Mouse (Mus musculus): Measurements from ENCODE around the gene Rasal1. TPM values are rescaled to one million over a fixed set of nuclear protein-coding genes. Genes with fewer than 3 reads are reported as not detected.

Rasal1 gene
- polyA plus RNA-seq, 1 experiment from 2014 or later = not detected

DNA sequence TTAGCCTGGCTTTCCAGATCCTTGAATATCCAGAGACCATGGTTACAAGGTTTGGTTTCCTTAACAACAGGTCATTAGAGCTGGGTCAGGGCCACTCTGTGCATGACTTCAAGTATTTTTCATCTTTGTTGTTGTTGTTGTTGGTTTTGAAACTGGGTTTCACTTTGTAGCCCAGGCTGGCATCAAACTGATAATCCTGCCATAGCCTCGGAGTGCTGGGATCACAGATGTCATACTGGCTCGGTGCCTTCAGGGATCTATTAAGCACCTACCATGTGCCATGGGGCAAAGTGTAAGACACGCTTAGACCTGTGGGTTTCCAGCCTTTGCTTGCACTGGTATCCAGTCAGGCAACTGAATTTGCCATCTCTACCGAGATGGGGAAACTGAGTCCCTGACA lies 53.8 kb downstream of the Rasal1 start:
- peaks cover 65% of the 10 kb centered on the region for H3K27me3 ChIP-seq
- no peak overlapping the region for H3K4me3 ChIP-seq
- no peak overlapping the region for H3K27ac ChIP-seq (replicated peaks)
- H3K36me3 ChIP-seq = no peaks in the 10 kb centered on the region
- peaks cover 43% of the 10 kb centered on the region for H3K4me1 ChIP-seq
- H3K9me3 ChIP-seq = no peaks in the 10 kb centered on the region
- WGBS = 83% methylated on average over 4 of the region's 4 CpGs
- H3K4me2 ChIP-seq (replicated peaks) = no peak overlapping the region
- no peak overlapping the region for H3K9ac ChIP-seq (replicated peaks)
- ATAC-seq (ENCODE audit: low FRiP score, low read depth) = no peak

- Histone ChIP-seq H3K27ac (replicated peaks) (no peak overlapping the region), H3K4me2 (replicated peaks) (no peak overlapping the region), H3K9me3 (no peaks in the 10 kb centered on the region), H3K27me3 (peaks cover 66% of the 10 kb centered on the region), H3K4me1 (peaks cover 46% of the 10 kb centered on the region), H3K9ac (replicated peaks) (no peak overlapping the region), H3K36me3 (no peaks in the 10 kb centered on the region), H3K4me3 (no peak overlapping the region)
- WGBS = 73% methylated on average over 2 of the region's 2 CpGs
- ATAC-seq (ENCODE audit: low FRiP score, low read depth) = no peak
These were observed 54.4 kb downstream of the Rasal1 start for GRCm38 (mm10) chr5:120702969-120703368.

DNA sequence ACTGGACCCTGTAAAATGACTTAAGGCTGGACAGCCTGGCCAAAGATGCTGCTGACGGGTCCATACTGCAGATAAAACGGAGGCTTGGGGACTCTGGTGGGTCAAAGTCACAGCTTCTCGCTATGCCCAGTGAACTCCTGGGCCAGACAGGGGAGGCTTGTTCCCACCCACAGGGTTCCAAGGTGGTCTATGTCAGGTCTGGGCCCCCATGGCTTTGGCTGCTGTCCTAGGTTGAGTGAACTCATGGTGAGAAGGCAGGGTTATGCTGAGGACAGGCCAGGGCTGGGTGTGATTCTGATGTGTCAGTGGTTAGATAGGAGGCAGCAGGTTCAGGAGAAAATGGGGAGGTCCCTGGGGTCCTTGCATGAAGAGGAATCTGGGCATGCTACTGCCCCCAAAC lies 55.0 kb downstream of the Rasal1 start:
- peaks cover 42% of the 10 kb centered on the region for H3K4me1 ChIP-seq
- no peaks in the 10 kb centered on the region for H3K36me3 ChIP-seq
- no peak overlapping the region for H3K27ac ChIP-seq (replicated peaks)
- WGBS = 87% methylated on average over 3 of the region's 3 CpGs
- no peak overlapping the region for H3K4me3 ChIP-seq
- no peak overlapping the region for H3K4me2 ChIP-seq (replicated peaks)
- no peak overlapping the region for H3K9ac ChIP-seq (replicated peaks)
- H3K27me3 ChIP-seq = peaks cover 68% of the 10 kb centered on the region
- no peaks in the 10 kb centered on the region for H3K9me3 ChIP-seq
- ATAC-seq (ENCODE audit: low FRiP score, low read depth) = no peak

- Histone ChIP-seq H3K9ac (replicated peaks) (no peak overlapping the region), H3K27me3 (peaks cover 75% of the 10 kb centered on the region), H3K27ac (replicated peaks) (no peak overlapping the region), H3K4me3 (no peak overlapping the region), H3K4me2 (replicated peaks) (no peak overlapping the region), H3K9me3 (no peaks in the 10 kb centered on the region), H3K36me3 (no peaks in the 10 kb centered on the region), H3K4me1 (peaks cover 35% of the 10 kb centered on the region)
- 51% methylated on average over 6 of the region's 6 CpGs for WGBS
- no peak for ATAC-seq (ENCODE audit: low FRiP score, low read depth)
These were observed 55.8 kb downstream of the Rasal1 start for GRCm38 (mm10) chr5:120704421-120704820.

DNA sequence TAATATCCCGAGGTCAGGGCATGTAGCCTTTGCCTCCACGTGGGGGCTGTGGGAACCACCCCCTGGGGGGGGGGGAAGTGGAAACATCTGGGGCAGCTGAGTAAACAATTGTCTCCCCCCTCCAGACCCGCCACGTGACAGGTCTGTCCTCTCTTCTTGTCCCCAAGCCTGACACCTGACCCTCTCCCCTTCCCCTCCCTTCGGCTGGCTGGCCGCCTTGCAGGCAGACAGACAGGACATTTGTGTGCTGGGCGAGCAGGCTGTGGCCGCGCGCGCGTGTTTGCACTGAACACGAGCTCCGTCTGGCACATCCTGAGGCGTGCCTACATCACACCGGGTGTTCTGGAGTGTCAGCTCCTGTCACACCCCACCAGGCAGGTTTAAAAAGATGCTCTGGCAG lies 57.9 kb downstream of the Rasal1 start:
- Histone ChIP-seq H3K4me2 (replicated peaks) (peak overlapping the region; percentile 59), H3K27me3 (peaks cover 77% of the 10 kb centered on the region), H3K9ac (replicated peaks) (peak overlapping the region; percentile 46), H3K36me3 (no peaks in the 10 kb centered on the region), H3K9me3 (no peaks in the 10 kb centered on the region), H3K27ac (replicated peaks) (no peak overlapping the region), H3K4me1 (peaks cover 42% of the 10 kb centered on the region), H3K4me3 (peak overlapping the region; percentile 35)
- ATAC-seq (ENCODE audit: low FRiP score, low read depth) = no peak
- WGBS = 4% methylated on average over 16 of the region's 16 CpGs

DNA sequence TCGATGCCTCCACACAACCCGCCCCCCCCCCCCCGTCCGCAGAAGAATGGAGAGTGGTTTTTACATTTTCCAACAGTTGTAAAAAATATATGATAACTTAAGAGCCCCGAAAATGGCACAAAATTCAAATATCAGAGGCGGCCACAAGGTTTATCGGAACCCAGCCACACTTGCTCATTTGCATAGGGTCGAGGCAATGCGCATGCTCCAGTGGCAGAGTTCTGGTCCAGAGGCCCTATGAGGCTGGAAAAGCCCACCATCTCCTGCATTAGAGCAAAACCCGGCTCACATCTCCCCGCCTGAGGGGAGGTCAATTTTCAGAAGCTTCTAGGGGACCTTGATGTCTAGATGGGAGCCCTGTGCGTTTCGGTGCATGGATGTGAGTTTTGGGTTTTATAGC lies 58.4 kb downstream of the Rasal1 start:
- peaks cover 79% of the 10 kb centered on the region for H3K27me3 ChIP-seq
- peak overlapping the region; percentile 35 for H3K4me3 ChIP-seq
- ATAC-seq (ENCODE audit: low FRiP score, low read depth) = no peak

DNA sequence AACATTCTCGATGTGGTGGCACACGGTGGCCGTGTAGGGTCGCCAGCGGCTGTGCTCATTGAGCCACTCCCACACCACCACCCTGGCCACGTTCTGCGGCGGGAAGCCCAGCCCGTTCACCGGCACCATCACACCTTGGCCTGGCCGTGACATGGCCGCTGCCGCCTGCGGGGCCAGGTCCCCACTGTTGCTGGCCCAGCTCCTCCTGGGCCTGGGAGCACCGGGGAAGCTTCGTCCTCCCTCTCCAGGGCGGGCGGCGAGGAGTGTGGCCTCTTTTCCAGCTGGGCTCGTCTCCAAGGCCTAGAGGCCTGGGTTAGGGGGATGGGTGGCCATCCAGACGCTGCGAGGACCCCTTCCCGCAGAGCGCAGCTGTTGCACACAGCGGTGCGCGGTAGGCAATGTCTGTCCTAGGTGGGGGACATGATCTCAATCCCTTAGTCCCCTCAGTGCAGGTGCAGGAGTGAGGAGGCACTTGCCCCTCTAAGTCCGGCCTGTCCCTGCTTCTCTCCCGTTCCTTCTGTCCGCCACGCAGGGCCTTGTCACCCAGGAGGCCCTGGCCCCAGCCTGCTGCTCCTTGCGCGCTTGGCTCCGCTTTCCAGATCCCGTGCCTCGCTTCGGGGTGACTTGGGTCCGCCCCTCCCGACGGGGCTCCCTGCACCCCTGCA lies 61.7 kb downstream of the Rasal1 start:
- WGBS = 2% methylated on average over 40 of the region's 40 CpGs
- peak overlapping the region; percentile 72 for H3K27ac ChIP-seq (replicated peaks)
- H3K4me2 ChIP-seq (replicated peaks) = peak overlapping the region; percentile 91
- H3K27me3 ChIP-seq = peaks cover 94% of the 10 kb centered on the region
- ATAC-seq (ENCODE audit: low FRiP score, low read depth) = peak; percentile 50; the same call in 1 of the 2 replicates
- H3K4me3 ChIP-seq = peak overlapping the region; percentile 64
- no peaks in the 10 kb centered on the region for H3K36me3 ChIP-seq
- peak overlapping the region; percentile 77 for H3K9ac ChIP-seq (replicated peaks)
- H3K4me1 ChIP-seq = peaks cover 29% of the 10 kb centered on the region
- H3K9me3 ChIP-seq = no peaks in the 10 kb centered on the region

More for the DNA sequence above, 58.4 kb downstream of the Rasal1 start:
- no peaks in the 10 kb centered on the region for H3K36me3 ChIP-seq
- peak overlapping the region; percentile 46 for H3K9ac ChIP-seq (replicated peaks)
- no peaks in the 10 kb centered on the region for H3K9me3 ChIP-seq
- H3K4me1 ChIP-seq = peaks cover 42% of the 10 kb centered on the region
- peak overlapping the region; percentile 59 for H3K4me2 ChIP-seq (replicated peaks)
- 27% methylated on average over 13 of the region's 13 CpGs for WGBS
- no peak overlapping the region for H3K27ac ChIP-seq (replicated peaks)

DNA sequence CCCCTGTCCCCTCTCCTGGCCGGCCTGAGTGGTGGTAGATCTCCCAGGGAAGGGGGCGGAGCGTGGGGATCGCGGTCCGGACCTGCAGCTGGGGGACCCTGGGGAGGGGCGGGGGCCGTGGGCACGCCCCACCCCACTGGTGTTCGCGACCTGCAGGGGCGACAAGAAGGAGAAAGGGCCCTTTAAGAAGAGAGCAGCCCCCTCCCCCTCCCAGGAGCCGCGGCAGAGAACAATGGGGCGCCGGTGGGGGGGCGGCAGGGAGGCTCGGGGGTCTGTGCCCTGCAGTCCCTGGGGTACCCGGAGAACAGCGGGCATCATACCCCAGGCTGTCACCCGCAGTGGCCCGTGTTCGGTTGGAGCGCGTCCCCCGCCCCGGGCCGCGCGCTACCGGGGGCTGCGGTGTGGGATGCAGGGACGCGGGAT lies 62.2 kb downstream of the Rasal1 start:
- peak; percentile 36 for ATAC-seq (ENCODE audit: low FRiP score, low read depth)
- Histone ChIP-seq H3K4me3 (peak overlapping the region; percentile 64), H3K4me1 (peaks cover 29% of the 10 kb centered on the region), H3K27ac (replicated peaks) (peak overlapping the region; percentile 72), H3K36me3 (no peaks in the 10 kb centered on the region), H3K9ac (replicated peaks) (peak overlapping the region; percentile 77), H3K27me3 (peaks cover 95% of the 10 kb centered on the region), H3K9me3 (no peaks in the 10 kb centered on the region), H3K4me2 (replicated peaks) (peak overlapping the region; percentile 91)
- 2% methylated on average over 25 of the region's 34 CpGs for WGBS

DNA sequence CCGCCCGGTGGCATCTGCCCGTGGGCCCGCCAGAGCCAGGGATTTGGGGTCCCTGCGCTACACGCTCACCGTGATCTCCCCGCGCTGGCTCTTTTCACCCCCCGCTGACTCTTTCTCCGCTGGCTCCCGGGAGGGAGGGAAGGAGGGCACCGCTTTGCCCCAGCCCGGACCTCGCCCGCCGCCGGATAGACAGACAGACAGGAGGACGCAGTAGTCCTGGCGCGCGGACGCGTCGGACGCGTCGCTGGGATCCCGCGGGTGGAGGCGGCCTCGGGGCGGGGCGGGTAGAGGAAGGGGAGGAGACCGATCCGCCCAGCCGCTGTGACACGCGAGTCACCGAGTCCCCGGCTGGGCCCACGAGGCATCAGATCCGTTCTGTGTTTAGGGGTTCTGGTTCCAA lies 62.8 kb downstream of the Rasal1 start:
- Histone ChIP-seq H3K9me3 (no peaks in the 10 kb centered on the region), H3K4me2 (replicated peaks) (peak overlapping the region; percentile 91), H3K4me3 (peak overlapping the region; percentile 64), H3K36me3 (no peaks in the 10 kb centered on the region), H3K9ac (replicated peaks) (peak overlapping the region; percentile 77), H3K4me1 (peaks cover 26% of the 10 kb centered on the region), H3K27me3 (peaks cover 94% of the 10 kb centered on the region), H3K27ac (replicated peaks) (peak overlapping the region; percentile 72)
- no peak for ATAC-seq (ENCODE audit: low FRiP score, low read depth)
- under 1% methylated on average over 35 of the region's 43 CpGs for WGBS

DNA sequence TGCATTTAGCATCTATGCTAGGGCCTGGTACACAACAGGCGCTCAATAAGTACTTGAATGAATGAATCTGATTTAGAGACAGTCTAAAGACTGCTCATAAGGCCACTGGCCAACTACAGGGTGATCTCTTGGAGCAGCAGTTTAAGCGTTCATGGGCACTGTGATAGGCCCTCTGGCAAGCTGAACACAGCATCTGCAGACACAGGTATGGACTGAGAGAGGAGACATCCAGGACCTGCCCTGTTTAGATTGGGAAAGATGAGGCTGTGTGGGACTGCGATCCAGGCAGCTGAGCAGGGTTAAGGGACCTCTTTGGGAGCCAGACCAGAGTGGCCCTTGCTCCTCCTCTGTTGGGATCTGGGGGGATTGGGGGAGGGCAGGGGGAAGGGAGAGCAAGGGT lies 63.2 kb downstream of the Rasal1 start, which contains the start of gene Dtx1:
TSS of gene Dtx1 (minus strand) at position 101 of the 400 bp plus-strand sequence.
- H3K4me2 ChIP-seq (replicated peaks) = peak within 1 kb of the TSS; percentile 91
- WGBS = 35% methylated on average over 3 of the region's 3 CpGs
- peak within 1 kb of the TSS; percentile 72 for H3K27ac ChIP-seq (replicated peaks)
- H3K4me1 ChIP-seq = peaks cover 22% of the 10 kb centered on the region
- peak within 1 kb of the TSS; percentile 64 for H3K4me3 ChIP-seq
- no peaks in the 10 kb centered on the region for H3K36me3 ChIP-seq
- H3K9me3 ChIP-seq = no peaks in the 10 kb centered on the region
- ATAC-seq (ENCODE audit: low FRiP score, low read depth) = no peak
- peaks cover 90% of the 10 kb centered on the region for H3K27me3 ChIP-seq
- peak within 1 kb of the TSS; percentile 77 for H3K9ac ChIP-seq (replicated peaks)

DNA sequence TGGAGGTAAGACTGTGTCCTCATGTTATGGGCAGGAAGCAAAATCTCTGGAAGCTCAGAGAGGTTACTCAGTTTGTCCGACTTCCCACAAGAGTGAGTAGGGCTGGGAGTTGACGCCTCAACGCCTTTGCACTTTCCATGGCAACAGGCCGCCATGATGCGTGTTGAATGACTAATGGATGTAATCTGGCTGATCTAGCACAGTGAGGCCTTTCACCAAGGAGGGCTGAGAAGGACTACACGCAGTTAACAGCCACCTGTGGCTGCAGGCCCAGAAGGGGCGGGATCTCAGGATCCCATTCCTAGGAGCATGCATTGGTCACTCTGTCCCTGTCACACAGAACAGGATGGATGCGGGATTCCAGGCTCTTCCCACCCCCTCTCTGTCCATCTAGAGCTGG lies 64.1 kb downstream of the Rasal1 start:
- no peak overlapping the region for H3K9ac ChIP-seq (replicated peaks)
- no peak overlapping the region for H3K4me2 ChIP-seq (replicated peaks)
- H3K4me1 ChIP-seq = peaks cover 13% of the 10 kb centered on the region
- H3K4me3 ChIP-seq = no peak overlapping the region
- H3K27ac ChIP-seq (replicated peaks) = no peak overlapping the region
- 72% methylated on average over 8 of the region's 8 CpGs for WGBS
- H3K9me3 ChIP-seq = no peaks in the 10 kb centered on the region
- no peaks in the 10 kb centered on the region for H3K36me3 ChIP-seq
- H3K27me3 ChIP-seq = peaks cover 84% of the 10 kb centered on the region
- ATAC-seq (ENCODE audit: low FRiP score, low read depth) = no peak

GRCm38 (mm10) chr5:120714314-120714713 lies 65.7 kb downstream of the Rasal1 start:
- no peak for ATAC-seq (ENCODE audit: low FRiP score, low read depth)
- H3K4me2 ChIP-seq (replicated peaks) = no peak overlapping the region
- 3% methylated on average over 16 of the region's 16 CpGs for WGBS
- H3K9ac ChIP-seq (replicated peaks) = no peak overlapping the region
- no peak overlapping the region for H3K4me3 ChIP-seq
- no peaks in the 10 kb centered on the region for H3K9me3 ChIP-seq
- H3K27me3 ChIP-seq = peaks cover 68% of the 10 kb centered on the region
- H3K4me1 ChIP-seq = peaks cover 13% of the 10 kb centered on the region
- no peaks in the 10 kb centered on the region for H3K36me3 ChIP-seq
- H3K27ac ChIP-seq (replicated peaks) = no peak overlapping the region
